In genomic region chr7:57260201-57260600, GRCm38 (mm10) we compare ENCODE assay signal across 25 mouse cellular contexts.
"Had no signal": no experiment of that assay in that cellular context is flagged by ENCODE, and none has a peak within 500 bp of the region (broad histone marks: within the 10 kb centered on the region; RNA-seq: fewer than 3 reads in every experiment).

No protein-coding gene starts in this region.

- H3K4me1 ChIP-seq: heart, embryonic 10.5 days; heart, embryonic 12.5 days; hindbrain, embryonic 10.5 days; hindbrain, embryonic 12.5 days; limb, embryonic 10.5 days; limb, embryonic 12.5 days; liver, embryonic 12.5 days had no signal

- H3K36me3 ChIP-seq: heart, embryonic 10.5 days; heart, embryonic 12.5 days; hindbrain, embryonic 10.5 days; hindbrain, embryonic 12.5 days; limb, embryonic 10.5 days; limb, embryonic 12.5 days; liver, embryonic 12.5 days had no signal

- DNase-seq: forebrain, postnatal 0 days; gastrocnemius, adult 2 months; gastrocnemius, postnatal 10 days; gastrocnemius, postnatal 25 days; heart, adult 18-20 months; heart, postnatal 10 days; heart, postnatal 4 days; kidney, adult 18-20 months; kidney, adult 8-10 months; kidney, postnatal 10 days; kidney, postnatal 25 days; kidney, postnatal 4 days; liver had no signal

- H3K9me3 ChIP-seq: heart, embryonic 10.5 days; hindbrain, embryonic 10.5 days; hindbrain, embryonic 12.5 days; limb, embryonic 10.5 days; limb, embryonic 12.5 days; liver, embryonic 12.5 days had no signal

- H3K4me3 ChIP-seq: gastrocnemius, adult 2 months; heart, embryonic 10.5 days; heart, embryonic 12.5 days; hindbrain, embryonic 10.5 days; hindbrain, embryonic 12.5 days; left cerebral cortex, adult 2 months; limb, embryonic 10.5 days; limb, embryonic 12.5 days; liver, embryonic 12.5 days had no signal

- H3K27me3 ChIP-seq: heart, embryonic 12.5 days; hindbrain, embryonic 12.5 days; limb, embryonic 12.5 days; liver, embryonic 12.5 days had no signal

- ATAC-seq: forebrain, postnatal 0 days; hindbrain, embryonic 16.5 days; inflammation-experienced regulatory T-cells, adult 6 months; liver, embryonic 12.5 days had no signal

- H3K9ac ChIP-seq: forebrain, postnatal 0 days; heart, embryonic 12.5 days; hindbrain, embryonic 12.5 days; hindbrain, embryonic 14.5 days; limb, embryonic 12.5 days; liver, embryonic 12.5 days; liver, embryonic 14.5 days had no signal

- H3K27ac ChIP-seq: gastrocnemius, adult 2 months; heart, embryonic 10.5 days; hindbrain, embryonic 10.5 days; hindbrain, embryonic 12.5 days; hindbrain, embryonic 14.5 days; left cerebral cortex, adult 2 months; limb, embryonic 10.5 days; limb, embryonic 12.5 days; liver, embryonic 12.5 days; liver, embryonic 14.5 days had no signal

- H3K4me2 ChIP-seq: heart, embryonic 12.5 days; hindbrain, embryonic 12.5 days; hindbrain, embryonic 14.5 days; limb, embryonic 12.5 days; liver, embryonic 12.5 days had no signal
